Mouse (Mus musculus): Measurements from ENCODE around the gene Lipa. TPM values are rescaled to one million over a fixed set of nuclear protein-coding genes. Genes with fewer than 3 reads are reported as not detected.

The Lipa gene
- 10 to 100 TPM; 10.3 to 11.2 TPM for total RNA-seq (2021)
- long read RNA-seq, experiment 1, transcript Lipa-201 (10 exons, 2,969 nt): major isoform, 8 of 12 reads
- long read RNA-seq, experiment 1, partial matches to known transcripts: 0 of 12 reads
- long read RNA-seq, experiment 1, other reads (novel, unspliced or antisense): 3 of 12 reads
- long read RNA-seq, experiment 2, transcript Lipa-201 (10 exons, 2,969 nt): major isoform, 12 of 14 reads
- long read RNA-seq, experiment 2, partial matches to known transcripts: 0 of 14 reads
- long read RNA-seq, experiment 2, other reads (novel, unspliced or antisense): 1 of 14 reads

DNA sequence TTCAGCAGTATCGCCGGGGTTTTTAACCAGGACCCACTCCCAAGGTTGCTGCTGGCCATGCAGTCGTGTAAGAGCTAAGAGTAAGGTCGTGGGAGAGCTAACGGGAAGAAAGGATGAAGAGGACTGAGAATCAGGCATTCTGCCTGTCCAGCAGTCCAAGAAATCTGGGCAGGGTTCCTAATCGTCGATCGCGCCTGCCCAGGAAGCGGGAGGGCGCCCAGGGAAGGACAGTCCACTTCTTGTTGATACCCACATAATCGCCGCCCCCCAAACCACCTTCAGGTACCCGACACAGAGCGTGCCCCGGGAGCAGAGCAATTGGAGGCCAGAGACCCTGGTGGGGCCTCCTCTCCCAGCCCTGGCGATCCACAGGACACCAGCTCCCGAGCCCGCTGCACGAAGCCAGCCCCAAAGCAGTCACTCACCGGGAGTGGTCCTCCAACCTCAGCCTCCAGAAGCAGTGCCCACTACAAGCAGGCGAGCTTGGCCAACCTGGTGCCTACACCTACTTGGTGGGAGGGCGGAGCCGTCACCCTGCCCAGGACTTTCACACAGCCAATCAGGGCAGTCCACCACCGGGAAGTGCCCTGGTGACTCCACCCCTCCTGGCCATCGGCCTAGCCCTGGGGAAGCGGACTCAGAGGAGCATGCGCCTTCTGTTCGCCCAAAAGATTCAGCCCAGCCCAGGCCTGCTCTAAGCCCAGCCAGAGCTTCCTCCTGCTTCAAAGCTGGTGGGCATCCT is at the start of gene Lipa:
TSS of gene Lipa (minus strand) at position 534 of the 742 bp plus-strand sequence.
- intact Hi-C loops (cut with DNase I; ENCODE audit: low total_unique reads): no loop called here
- peak; percentile 98 for DNase-seq

GRCm38 (mm10) chr19:34573650-34574049 is 46.4 kb upstream of the Lipa start:
- no peak for DNase-seq
- intact Hi-C loops (cut with DNase I; ENCODE audit: low total_unique reads): no loop called here

DNA sequence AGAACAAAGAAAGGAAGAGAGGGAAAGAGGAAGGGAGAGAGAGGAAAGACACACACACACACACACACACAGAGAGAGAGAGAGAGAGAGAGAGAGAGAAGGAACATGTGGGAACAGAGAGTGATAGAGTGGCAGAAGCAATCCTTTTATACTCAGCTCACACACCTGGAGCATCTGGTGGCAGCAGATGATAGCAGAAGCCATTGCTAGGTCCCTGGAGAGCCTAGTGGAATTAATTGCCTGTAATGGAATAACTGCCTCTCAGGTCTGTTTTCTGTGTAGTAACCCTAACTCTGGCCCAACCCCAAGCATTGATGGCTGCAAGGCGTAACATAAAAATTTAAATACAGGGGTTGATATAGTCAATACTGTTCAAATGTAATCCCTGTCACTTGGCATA is 43.8 kb upstream of the Lipa start:
- no peak for DNase-seq
- intact Hi-C loops (cut with DNase I; ENCODE audit: low total_unique reads): no loop called here

- intact Hi-C loops (cut with DNase I; ENCODE audit: low total_unique reads): no loop called here
- DNase-seq: no peak
These were observed 42.7 kb upstream of the Lipa start for GRCm38 (mm10) chr19:34569896-34570476.

- intact Hi-C loops (cut with DNase I; ENCODE audit: low total_unique reads): no loop called here
- no peak for DNase-seq
These were observed 42.0 kb upstream of the Lipa start for GRCm38 (mm10) chr19:34568988-34569895.

GRCm38 (mm10) chr19:34566178-34566784 is 39.0 kb upstream of the Lipa start:
- intact Hi-C loops (cut with DNase I; ENCODE audit: low total_unique reads): no loop called here
- DNase-seq: no peak

DNA sequence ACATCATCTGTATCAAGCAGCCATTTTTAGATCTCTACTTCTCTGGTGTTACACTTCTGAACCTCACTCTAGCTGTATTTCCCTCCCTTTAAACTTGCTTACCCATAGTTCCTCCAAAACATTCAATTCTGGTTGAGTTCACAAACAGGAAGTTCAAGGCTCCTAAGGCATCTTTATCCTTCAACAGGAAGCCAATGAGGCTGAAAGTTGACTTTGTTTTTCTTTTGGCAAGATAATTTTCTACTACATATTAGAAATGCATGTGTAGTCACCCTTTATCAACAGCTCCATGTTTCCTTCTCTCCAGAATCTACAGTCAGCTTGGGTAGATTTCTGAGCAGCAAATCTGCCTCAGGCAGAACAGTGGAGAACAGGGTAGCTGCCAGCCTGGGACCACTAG is 35.3 kb upstream of the Lipa start:
- intact Hi-C loops (cut with DNase I; ENCODE audit: low total_unique reads): no loop called here

GRCm38 (mm10) chr19:34556621-34557020 is 29.3 kb upstream of the Lipa start:
- intact Hi-C loops (cut with DNase I; ENCODE audit: low total_unique reads): no loop called here

More for the DNA sequence above, 35.3 kb upstream of the Lipa start:
- DNase-seq: no peak

DNA sequence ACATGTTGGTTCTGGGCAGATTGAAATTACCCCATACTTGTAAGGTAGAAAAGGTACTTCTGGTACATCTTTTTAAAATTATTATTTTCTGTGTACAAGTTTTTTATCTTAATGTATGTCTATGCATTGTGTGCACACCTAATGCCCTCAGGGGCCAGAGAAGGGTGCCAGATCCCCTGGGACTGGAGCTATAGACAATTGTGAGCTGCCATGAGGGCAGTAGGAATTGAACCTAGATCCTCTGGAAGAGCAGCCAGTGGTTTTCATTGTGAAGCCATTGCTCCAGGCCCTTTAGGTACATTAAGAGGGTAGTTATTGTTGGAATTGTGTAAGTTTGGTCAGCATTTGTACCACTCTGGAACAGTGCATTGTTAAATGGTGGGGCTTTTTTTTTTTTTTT is 26.8 kb upstream of the Lipa start:
- DNase-seq: no peak
- intact Hi-C loops (cut with DNase I; ENCODE audit: low total_unique reads): no loop called here

More at GRCm38 (mm10) chr19:34556621-34557020, 29.3 kb upstream of the Lipa start:
- DNase-seq: peak; percentile 44

DNA sequence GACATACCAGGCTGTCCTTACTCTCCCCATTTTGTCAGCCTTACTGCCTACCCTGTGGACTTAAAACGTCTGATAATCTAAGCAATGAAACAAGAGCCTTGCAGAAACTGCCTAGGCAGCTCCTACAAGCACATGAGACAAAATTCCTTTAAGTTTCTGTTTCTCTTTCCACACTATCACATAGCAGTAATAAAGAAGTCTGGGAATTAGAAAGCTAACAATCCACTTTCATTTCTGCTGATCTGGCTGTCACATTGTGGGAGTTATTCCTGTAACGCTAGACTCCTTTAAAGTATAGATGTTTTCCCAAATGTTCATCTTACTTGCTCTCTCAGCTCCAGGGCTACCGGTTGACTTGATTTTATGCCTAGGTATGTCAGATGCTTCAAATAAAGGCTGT is 26.2 kb upstream of the Lipa start:
- DNase-seq: no peak
- intact Hi-C loops (cut with DNase I; ENCODE audit: low total_unique reads): no loop called here

DNA sequence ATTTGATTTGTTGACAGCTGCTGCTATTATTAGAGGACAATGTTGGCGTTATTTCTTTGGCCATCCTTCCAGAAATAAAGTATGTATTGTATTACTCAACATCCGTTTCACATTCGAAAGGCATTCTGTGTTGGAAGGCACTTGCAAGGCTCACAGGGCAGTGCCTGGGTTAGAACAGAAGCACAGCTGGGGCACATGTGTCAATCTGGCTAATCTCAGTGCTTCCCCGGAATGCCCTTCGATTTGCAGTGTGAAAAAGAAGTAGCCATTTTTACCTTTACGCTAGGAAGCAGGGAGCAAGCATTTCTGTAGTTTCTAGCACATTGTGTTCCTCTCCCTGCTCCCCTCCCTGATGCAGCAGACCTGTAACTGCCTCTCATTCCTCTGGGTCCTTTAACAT is 25.7 kb upstream of the Lipa start:
- DNase-seq: no peak
- intact Hi-C loops (cut with DNase I; ENCODE audit: low total_unique reads): no loop called here

- intact Hi-C loops (cut with DNase I; ENCODE audit: low total_unique reads): no loop called here
- DNase-seq: no peak
These were observed 24.7 kb upstream of the Lipa start for GRCm38 (mm10) chr19:34551981-34552380.

- intact Hi-C loops (cut with DNase I; ENCODE audit: low total_unique reads): no loop called here
- DNase-seq: peak; percentile 72
These were observed 23.4 kb upstream of the Lipa start, which contains the start of gene Ifit2 for GRCm38 (mm10) chr19:34550534-34551223. TSS of gene Ifit2 (plus strand) at chr19:34550694.

DNA sequence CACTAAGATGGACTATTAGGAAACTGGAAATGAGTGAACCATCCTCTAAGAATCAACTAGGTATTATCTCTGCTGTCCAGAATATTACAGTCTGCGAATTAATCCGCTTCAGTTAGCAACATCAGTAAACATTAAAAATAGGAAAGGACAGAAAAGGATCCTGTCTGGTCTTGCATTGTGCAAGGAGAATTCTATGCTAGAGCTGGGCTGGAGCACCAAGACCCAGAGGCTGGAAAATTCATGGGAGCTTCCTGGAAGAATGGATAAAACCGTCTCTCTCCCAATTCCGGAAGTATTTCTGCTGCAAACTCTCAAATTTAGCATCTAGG is 22.9 kb upstream of the Lipa start:
- intact Hi-C loops (cut with DNase I; ENCODE audit: low total_unique reads): no loop called here
- DNase-seq: no peak

DNA sequence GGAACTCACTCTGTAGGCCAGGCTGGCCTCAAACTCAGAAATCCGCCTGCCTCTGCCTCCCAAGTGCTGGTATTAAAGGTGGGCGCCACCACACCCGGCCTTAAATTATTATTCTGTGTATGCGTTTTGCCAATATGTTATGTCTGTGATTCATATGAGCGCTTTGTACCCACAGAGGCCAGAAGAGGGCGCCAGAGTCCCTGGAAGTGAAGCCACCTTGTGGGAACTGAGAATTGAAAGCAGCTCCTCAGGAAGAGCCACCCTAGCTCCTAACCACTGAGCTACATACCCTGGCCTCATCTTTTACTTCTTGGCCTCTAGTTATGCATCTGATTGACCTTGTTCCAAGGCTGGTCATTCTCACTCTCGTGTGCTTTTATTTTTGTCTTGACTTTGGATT is 20.7 kb upstream of the Lipa start:
- DNase-seq: peak; percentile 72
- intact Hi-C loops (cut with DNase I; ENCODE audit: low total_unique reads): loop anchor here (5.0 kb wide), 2 partner anchors 89 to 211 kb away; no protein-coding TSS in a partner anchor

DNA sequence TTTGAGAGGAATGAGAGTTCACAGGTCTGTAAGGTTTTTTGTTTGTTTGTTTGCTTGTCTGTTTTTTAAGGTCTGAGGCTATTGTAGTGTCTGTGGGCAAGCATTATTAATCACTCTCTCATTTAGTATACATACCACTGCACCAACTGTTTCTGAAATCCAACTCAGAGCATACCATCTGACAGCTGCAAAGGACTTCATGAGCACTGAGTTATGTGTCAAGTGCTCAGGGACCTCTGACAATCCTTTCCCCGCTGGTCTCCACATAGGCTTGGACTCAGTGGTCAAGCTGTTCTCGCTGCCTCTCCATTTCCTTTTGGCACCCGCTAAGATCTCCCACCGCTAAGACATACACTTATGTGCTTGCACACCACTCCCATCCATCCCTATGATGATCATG is 18.9 kb upstream of the Lipa start:
- no peak for DNase-seq
- intact Hi-C loops (cut with DNase I; ENCODE audit: low total_unique reads): loop anchor here (5.0 kb wide), 2 partner anchors 91 to 209 kb away; no protein-coding TSS in a partner anchor

GRCm38 (mm10) chr19:34539422-34539821 is 12.1 kb upstream of the Lipa start:
- no peak for DNase-seq
- intact Hi-C loops (cut with DNase I; ENCODE audit: low total_unique reads): no loop called here

- intact Hi-C loops (cut with DNase I; ENCODE audit: low total_unique reads): no loop called here
- DNase-seq: no peak
These were observed 4.9 kb upstream of the Lipa start for GRCm38 (mm10) chr19:34532061-34532751.
